Mouse (Mus musculus) kidney, adult 8-10 months (tissue): Measurements from ENCODE around the gene Tfec.

Experiments used
- DNase-seq, 2 experiments: peaks; one replicate each; pipeline ENCODE4 v3.0.0; 2022

Gene Tfec

GRCm38 (mm10) chr6:16898251-16898862, at the start of gene Tfec:
Gene Tfec, minus strand, starts transcription at chr6:16898441.
- DNase-seq, result no peak

- DNase-seq, result no peak
Observed at GRCm38 (mm10) chr6:16947837-16948236, 49.6 kb upstream of the Tfec start.

GRCm38 (mm10) chr6:16943513-16943912, 45.3 kb upstream of the Tfec start:
- no peak for DNase-seq

- DNase-seq, result no peak
Observed at GRCm38 (mm10) chr6:16942433-16942832, 44.2 kb upstream of the Tfec start.

GRCm38 (mm10) chr6:16931059-16931458, 32.8 kb upstream of the Tfec start:
- DNase-seq, result no peak

GRCm38 (mm10) chr6:16920111-16920656, 21.9 kb upstream of the Tfec start:
- no peak for DNase-seq

- no peak for DNase-seq
Observed at GRCm38 (mm10) chr6:16891819-16892218, 6.4 kb downstream of the Tfec start.

GRCm38 (mm10) chr6:16883537-16884307, 14.5 kb downstream of the Tfec start:
- DNase-seq, result no peak

- DNase-seq, result no peak
Observed at GRCm38 (mm10) chr6:16874021-16874542, 24.2 kb downstream of the Tfec start.

- DNase-seq, result no peak
Observed at GRCm38 (mm10) chr6:16870067-16870466, 28.2 kb downstream of the Tfec start.

GRCm38 (mm10) chr6:16868314-16868713, 29.9 kb downstream of the Tfec start:
- no peak for DNase-seq

GRCm38 (mm10) chr6:16862753-16863508, 35.3 kb downstream of the Tfec start:
- DNase-seq, result no peak

- DNase-seq, result no peak
Observed at GRCm38 (mm10) chr6:16862050-16862449, 36.2 kb downstream of the Tfec start.

- peak; percentile 54 to 82 for DNase-seq
Observed at GRCm38 (mm10) chr6:16855879-16856545, 42.2 kb downstream of the Tfec start.

- no peak for DNase-seq
Observed at GRCm38 (mm10) chr6:16854977-16855376, 43.3 kb downstream of the Tfec start.

GRCm38 (mm10) chr6:16846521-16846920, 51.7 kb downstream of the Tfec start:
- no peak for DNase-seq

- DNase-seq, result no peak
Observed at GRCm38 (mm10) chr6:16835631-16836030, 62.6 kb downstream of the Tfec start.

- no peak for DNase-seq
Observed at GRCm38 (mm10) chr6:16828304-16828703, 69.9 kb downstream of the Tfec start.

GRCm38 (mm10) chr6:16821985-16822384, 76.3 kb downstream of the Tfec start:
- no peak for DNase-seq

GRCm38 (mm10) chr6:16806302-16806701, 91.9 kb downstream of the Tfec start:
- DNase-seq, result no peak

- peak; percentile 27 to 54 for DNase-seq
Observed at GRCm38 (mm10) chr6:16797669-16798068, 100.6 kb downstream of the Tfec start.

- DNase-seq, result no peak
Observed at GRCm38 (mm10) chr6:16796914-16797313, 101.3 kb downstream of the Tfec start.

GRCm38 (mm10) chr6:16794036-16794435, 104.2 kb downstream of the Tfec start:
- no peak for DNase-seq
